Mouse (Mus musculus) liver, embryonic 13.5 days (tissue): ENCODE measurements around the gene Senp1. TPM values are rescaled to one million over a fixed set of nuclear protein-coding genes. Genes with fewer than 3 reads are reported as not detected.

Experiments used
- ATAC-seq: fragments of 200-750 bp; cut with Nextera tagmentation; 2 replicates; pipeline ENCODE4 v1.8.0; 2017; ENCODE audit warnings: low read depth, mild to moderate bottlenecking, moderate number of reproducible peaks, moderate library complexity
- DNase-seq: peaks from one replicate; pipeline ENCODE4 v3.0.0; 2022
- H3K27ac ChIP-seq: fragments of 300-500 bp; sonication (generic); 2 replicates; pipeline ENCODE4 v1.5.1; 2015; ENCODE audit warnings: moderate library complexity, mild to moderate bottlenecking, inconsistent platforms
- H3K27me3 ChIP-seq: fragments of 300-500 bp; sonication (generic); 2 replicates; pipeline ENCODE4 v1.6.1; 2015; ENCODE audit warnings: mild to moderate bottlenecking, inconsistent platforms
- H3K36me3 ChIP-seq: fragments of 300-500 bp; sonication (generic); 2 replicates; pipeline ENCODE4 v1.6.1; 2015; ENCODE audit warnings: mild to moderate bottlenecking, inconsistent platforms
- H3K4me1 ChIP-seq: fragments of 300-500 bp; sonication (generic); replicated peaks from 2 replicates; pipeline ENCODE4 v1.6.1; 2015; ENCODE audit warnings: inconsistent platforms
- H3K4me2 ChIP-seq: fragments of 300-500 bp; sonication (generic); 2 replicates; pipeline ENCODE4 v1.6.1; 2015; ENCODE audit warnings: inconsistent platforms, mild to moderate bottlenecking, moderate library complexity
- H3K4me3 ChIP-seq: fragments of 300-500 bp; sonication (generic); replicated peaks from 2 replicates; pipeline ENCODE4 v1.5.1; 2015; ENCODE audit warnings: mild to moderate bottlenecking, inconsistent platforms
- H3K9ac ChIP-seq: fragments of 300-500 bp; sonication (generic); 2 replicates; pipeline ENCODE4 v1.6.1; 2015; ENCODE audit warnings: mild to moderate bottlenecking, inconsistent platforms
- H3K9me3 ChIP-seq: fragments of 300-500 bp; sonication (generic); replicated peaks from 2 replicates; pipeline ENCODE4 v1.6.1; 2016; ENCODE audit warnings: inconsistent platforms
- WGBS: fragments of 180-500 bp; shearing (Covaris S2); methylation state at CpG from one replicate; pipeline ENCODE4 v1.1.7; 2015; ENCODE audit not compliant: insufficient replicate concordance; 5-methylcytosine and 5-hydroxymethylcytosine counted together
- polyA plus RNA-seq: library from polyadenylated mRNA; unstranded; fragments of >200 nt; fragmentation: Nextera tagmentation; extraction: Ambion mirVana; gene quantifications from 2 replicates; pipeline ENCODE4 v1.2.1, GENCODE M21; 2015

The Senp1 gene
- polyA plus RNA-seq, 1 experiment from 2014 or later, result 17.1 TPM

DNA sequence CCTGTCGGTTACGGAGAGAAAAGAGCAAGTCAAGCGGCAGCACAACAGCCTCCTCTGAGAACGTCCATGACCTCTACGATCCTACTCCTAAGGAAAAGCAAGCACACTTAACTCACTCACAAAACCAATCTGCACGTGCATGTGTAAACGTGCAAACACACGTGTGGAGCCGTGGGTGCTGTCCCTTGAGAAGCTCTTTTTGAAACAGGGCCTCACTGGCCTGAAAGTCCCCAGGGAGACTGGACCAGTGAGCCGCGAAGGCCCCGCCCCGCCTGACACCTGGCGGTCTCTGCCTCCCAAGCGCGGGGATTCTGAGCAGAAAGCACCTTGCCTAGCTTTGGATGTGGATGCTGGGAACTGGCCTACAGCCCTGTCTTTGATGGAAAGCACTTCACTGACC lies 18.5 kb downstream of the Senp1 start:
- ATAC-seq (no peak), DNase-seq (no peak)
- Histone ChIP-seq H3K27me3 (no peaks in the 10 kb centered on the region), H3K36me3 (peaks cover 93% of the 10 kb centered on the region), H3K4me3 (no peak overlapping the region), H3K9me3 (no peaks in the 10 kb centered on the region), H3K27ac (no peak overlapping the region), H3K4me2 (no peak overlapping the region), H3K4me1 (no peaks in the 10 kb centered on the region), H3K9ac (no peak overlapping the region)
- WGBS, result 87% methylated on average over 16 of the region's 16 CpGs

GRCm38 (mm10) chr15:98074521-98074920 lies 19.0 kb downstream of the Senp1 start:
- Histone ChIP-seq H3K4me2 (no peak overlapping the region), H3K36me3 (peaks cover 95% of the 10 kb centered on the region), H3K27me3 (no peaks in the 10 kb centered on the region), H3K4me3 (no peak overlapping the region), H3K27ac (no peak overlapping the region), H3K4me1 (no peaks in the 10 kb centered on the region), H3K9me3 (no peaks in the 10 kb centered on the region), H3K9ac (no peak overlapping the region)
- WGBS, result 92% methylated on average over 8 of the region's 8 CpGs
- DNase-seq (no peak), ATAC-seq (no peak)

DNA sequence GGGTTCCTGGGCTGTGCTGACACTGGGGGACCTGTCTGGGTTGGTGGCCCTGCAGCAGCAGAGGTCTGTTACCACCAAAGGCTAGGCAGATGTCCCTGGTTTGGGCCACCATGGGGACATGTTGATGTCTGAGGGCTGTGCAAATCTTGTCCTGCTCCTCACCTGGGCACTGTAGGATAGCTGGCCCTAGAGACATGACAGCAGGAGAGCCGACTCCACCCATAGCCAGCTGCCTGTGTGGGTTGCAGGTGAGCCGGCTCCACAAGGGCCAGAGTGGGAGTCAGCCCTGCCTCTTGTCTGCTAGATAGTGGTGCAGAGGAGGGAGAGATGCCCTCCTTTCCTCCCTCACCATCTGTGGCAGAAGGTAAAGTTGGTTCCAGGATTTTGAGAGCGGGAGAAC lies 23.2 kb downstream of the Senp1 start:
- peaks cover 91% of the 10 kb centered on the region for H3K36me3 ChIP-seq
- no peaks in the 10 kb centered on the region for H3K4me1 ChIP-seq
- no peak overlapping the region for H3K4me3 ChIP-seq
- H3K9me3 ChIP-seq, result no peaks in the 10 kb centered on the region
- H3K27ac ChIP-seq, result no peak overlapping the region
- H3K9ac ChIP-seq, result no peak overlapping the region
- no peak overlapping the region for H3K4me2 ChIP-seq
- WGBS, result 75% methylated on average over 3 of the region's 3 CpGs
- no peaks in the 10 kb centered on the region for H3K27me3 ChIP-seq
- DNase-seq (no peak), ATAC-seq (no peak)

GRCm38 (mm10) chr15:98069566-98070245 lies 23.8 kb downstream of the Senp1 start:
- Histone ChIP-seq H3K36me3 (peaks cover 90% of the 10 kb centered on the region), H3K9me3 (no peaks in the 10 kb centered on the region), H3K27ac (no peak overlapping the region), H3K27me3 (no peaks in the 10 kb centered on the region), H3K9ac (no peak overlapping the region), H3K4me2 (no peak overlapping the region), H3K4me1 (no peaks in the 10 kb centered on the region), H3K4me3 (no peak overlapping the region)
- DNase-seq (no peak), ATAC-seq (no peak)
- 85% methylated on average over 8 of the region's 8 CpGs for WGBS

DNA sequence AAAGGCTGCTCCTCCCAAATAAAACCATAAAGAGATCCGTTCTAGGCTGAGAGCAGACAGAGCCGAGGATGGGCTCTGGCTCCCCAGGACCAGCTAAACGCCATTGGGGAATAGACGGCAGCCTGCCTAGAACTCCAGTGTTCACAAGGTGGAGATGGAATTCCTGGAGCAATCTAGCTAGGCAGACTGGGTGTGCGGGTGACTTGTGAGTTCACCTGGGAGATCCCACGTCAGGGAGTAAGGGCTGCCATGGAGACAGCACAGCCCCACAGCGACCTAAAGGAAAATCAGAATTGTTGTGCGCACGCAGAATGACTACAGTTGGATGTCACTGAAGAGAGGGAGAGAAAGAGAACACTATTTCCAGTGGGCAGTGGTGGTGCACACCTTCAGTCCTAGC lies 25.0 kb downstream of the Senp1 start:
- H3K36me3 ChIP-seq, result peaks cover 90% of the 10 kb centered on the region
- no peaks in the 10 kb centered on the region for H3K9me3 ChIP-seq
- no peak overlapping the region for H3K27ac ChIP-seq
- no peaks in the 10 kb centered on the region for H3K4me1 ChIP-seq
- H3K9ac ChIP-seq, result no peak overlapping the region
- H3K27me3 ChIP-seq, result no peaks in the 10 kb centered on the region
- H3K4me2 ChIP-seq, result no peak overlapping the region
- ATAC-seq (no peak), DNase-seq (no peak)
- 84% methylated on average over 9 of the region's 9 CpGs for WGBS
- no peak overlapping the region for H3K4me3 ChIP-seq

DNA sequence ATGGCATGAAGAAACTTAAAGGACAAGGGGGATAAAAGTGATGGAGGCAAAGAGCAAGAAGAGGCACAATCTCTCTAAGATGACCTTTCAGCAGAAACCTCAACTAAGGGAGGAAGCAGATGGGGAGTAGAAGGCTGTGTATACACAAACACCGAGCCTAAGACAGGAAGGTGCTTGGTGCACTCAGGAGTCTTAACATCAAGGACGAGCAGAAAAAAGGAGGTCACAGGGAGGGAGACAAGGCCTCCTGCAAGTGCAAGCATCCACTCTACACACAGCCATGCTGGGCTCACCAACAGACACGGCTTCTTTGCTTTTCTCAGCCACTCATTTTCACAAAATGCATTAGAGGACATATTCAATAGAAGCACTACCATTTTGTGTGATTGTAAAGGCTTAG lies 26.1 kb downstream of the Senp1 start:
- Histone ChIP-seq H3K4me3 (no peak overlapping the region), H3K4me2 (no peak overlapping the region), H3K9ac (no peak overlapping the region), H3K27me3 (no peaks in the 10 kb centered on the region), H3K9me3 (no peaks in the 10 kb centered on the region), H3K36me3 (peaks cover 91% of the 10 kb centered on the region), H3K4me1 (no peaks in the 10 kb centered on the region), H3K27ac (no peak overlapping the region)
- ATAC-seq (no peak), DNase-seq (no peak)
- 51% methylated on average over 3 of the region's 3 CpGs for WGBS

- DNase-seq, result no peak
- peaks cover 90% of the 10 kb centered on the region for H3K36me3 ChIP-seq
- H3K27ac ChIP-seq, result no peak overlapping the region
- H3K4me3 ChIP-seq, result no peak overlapping the region
- H3K9me3 ChIP-seq, result no peaks in the 10 kb centered on the region
- ATAC-seq, result no peak
- no peaks in the 10 kb centered on the region for H3K4me1 ChIP-seq
- no peak overlapping the region for H3K4me2 ChIP-seq
- H3K27me3 ChIP-seq, result no peaks in the 10 kb centered on the region
- H3K9ac ChIP-seq, result no peak overlapping the region
- WGBS, result 87% methylated on average over 12 of the region's 12 CpGs
These were observed 26.9 kb downstream of the Senp1 start for GRCm38 (mm10) chr15:98066602-98067001.

DNA sequence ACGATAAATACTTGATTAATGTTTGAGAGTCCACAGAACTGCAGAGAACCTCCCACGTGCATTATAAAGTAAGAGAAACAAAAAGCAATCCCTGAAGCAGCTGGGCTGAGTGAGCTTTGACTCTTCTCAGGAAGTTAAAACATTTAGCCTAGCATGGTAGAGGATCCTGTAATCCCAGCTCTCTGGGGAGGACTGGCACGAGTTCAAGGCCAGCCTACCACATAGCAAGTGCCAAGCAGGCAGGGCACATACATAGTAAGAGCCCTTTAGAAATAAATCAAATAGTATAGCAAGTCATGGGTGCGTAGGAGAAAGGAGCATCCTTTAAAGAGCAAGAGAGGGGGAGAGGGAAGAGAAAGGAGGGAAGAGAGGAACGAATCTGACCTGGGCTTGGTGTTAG lies 27.7 kb downstream of the Senp1 start:
- 83% methylated on average over 5 of the region's 5 CpGs for WGBS
- Histone ChIP-seq H3K4me2 (no peak overlapping the region), H3K27me3 (no peaks in the 10 kb centered on the region), H3K36me3 (peaks cover 93% of the 10 kb centered on the region), H3K4me1 (no peaks in the 10 kb centered on the region), H3K27ac (no peak overlapping the region), H3K4me3 (no peak overlapping the region), H3K9me3 (no peaks in the 10 kb centered on the region), H3K9ac (no peak overlapping the region)
- ATAC-seq, result no peak
- no peak for DNase-seq

DNA sequence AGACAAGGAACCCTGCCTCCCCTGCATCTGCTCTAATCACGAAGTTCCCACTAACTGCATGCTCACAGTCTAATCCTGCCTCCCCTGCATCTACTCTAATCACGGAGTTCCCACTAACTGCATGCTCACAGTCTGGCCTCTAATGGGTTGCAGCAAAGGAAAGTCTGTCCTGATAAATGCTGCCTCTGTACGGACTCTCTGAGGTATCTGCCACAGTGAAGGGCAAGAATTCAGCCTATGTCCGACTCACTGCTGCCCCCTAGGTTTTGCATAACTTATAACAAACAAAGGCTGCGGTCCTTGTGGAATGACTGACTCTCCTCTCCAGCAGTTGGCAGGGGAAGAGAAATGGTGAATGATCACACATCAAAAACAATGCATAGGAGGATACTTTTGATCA lies 38.3 kb downstream of the Senp1 start:
- no peak overlapping the region for H3K4me2 ChIP-seq
- DNase-seq (no peak), ATAC-seq (no peak)
- no peak overlapping the region for H3K27ac ChIP-seq
- H3K4me3 ChIP-seq, result no peak overlapping the region
- H3K27me3 ChIP-seq, result no peaks in the 10 kb centered on the region
- H3K4me1 ChIP-seq, result no peaks in the 10 kb centered on the region
- 52% methylated on average over 5 of the region's 5 CpGs for WGBS
- H3K36me3 ChIP-seq, result peaks cover 75% of the 10 kb centered on the region
- H3K9ac ChIP-seq, result no peak overlapping the region
- no peaks in the 10 kb centered on the region for H3K9me3 ChIP-seq

DNA sequence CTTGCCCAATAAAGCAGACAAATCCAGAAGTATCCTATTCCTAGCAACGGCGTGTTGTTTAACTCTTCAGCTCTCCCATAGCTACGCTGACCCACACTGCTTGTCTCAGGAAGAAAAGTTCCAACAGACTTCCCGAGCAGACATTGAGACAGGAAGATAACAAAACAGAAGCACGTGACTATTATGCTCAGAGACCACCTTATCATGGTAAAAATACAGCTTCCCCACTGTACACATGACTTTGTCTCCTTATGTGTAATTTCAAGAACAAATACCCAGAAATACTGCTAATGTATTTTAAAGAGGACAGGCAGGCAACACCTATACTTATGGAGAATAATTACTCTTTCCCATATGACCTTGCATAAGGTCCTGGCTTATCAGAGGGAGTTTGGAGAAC lies 41.9 kb downstream of the Senp1 start:
- H3K36me3 ChIP-seq, result peaks cover 82% of the 10 kb centered on the region
- WGBS, result 59% methylated on average over 5 of the region's 5 CpGs

GRCm38 (mm10) chr15:98048918-98049700 lies 44.4 kb downstream of the Senp1 start:
- H3K9ac ChIP-seq, result no peak overlapping the region
- no peak overlapping the region for H3K4me3 ChIP-seq
- DNase-seq, result no peak
- no peaks in the 10 kb centered on the region for H3K4me1 ChIP-seq
- peaks cover 87% of the 10 kb centered on the region for H3K36me3 ChIP-seq
- no peak overlapping the region for H3K27ac ChIP-seq
- no peaks in the 10 kb centered on the region for H3K27me3 ChIP-seq
- H3K4me2 ChIP-seq, result no peak overlapping the region
- no peaks in the 10 kb centered on the region for H3K9me3 ChIP-seq
- no peak for ATAC-seq
- 88% methylated on average over 13 of the region's 13 CpGs for WGBS

More for the DNA sequence above, 41.9 kb downstream of the Senp1 start:
- Histone ChIP-seq H3K4me1 (no peaks in the 10 kb centered on the region), H3K27me3 (no peaks in the 10 kb centered on the region), H3K4me2 (no peak overlapping the region), H3K9me3 (no peaks in the 10 kb centered on the region), H3K9ac (no peak overlapping the region), H3K27ac (no peak overlapping the region), H3K4me3 (no peak overlapping the region)
- DNase-seq (no peak), ATAC-seq (no peak)

DNA sequence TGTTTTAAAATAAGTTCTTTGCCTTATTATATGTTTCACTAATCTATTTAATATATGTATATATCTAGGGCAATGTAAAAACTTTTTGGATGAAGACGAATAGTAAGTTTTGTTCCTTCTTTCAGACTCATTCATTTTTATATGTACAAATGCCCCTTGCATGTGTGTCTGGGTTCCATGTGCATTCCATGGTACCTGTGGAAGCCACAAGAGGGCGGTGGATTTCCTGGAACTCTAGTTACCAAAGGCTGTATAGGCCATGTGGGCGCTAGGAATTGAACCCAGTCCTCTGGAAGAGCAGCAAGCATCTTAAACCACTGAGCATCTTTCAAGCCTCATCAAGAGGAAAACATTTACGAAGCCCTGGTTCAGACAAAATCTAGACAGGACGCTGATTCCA lies 49.2 kb downstream of the Senp1 start:
- ATAC-seq (no peak), DNase-seq (no peak)
- H3K4me2 ChIP-seq, result no peak overlapping the region
- WGBS, result 81% methylated on average over 5 of the region's 5 CpGs
- no peaks in the 10 kb centered on the region for H3K9me3 ChIP-seq
- no peaks in the 10 kb centered on the region for H3K27me3 ChIP-seq
- no peaks in the 10 kb centered on the region for H3K4me1 ChIP-seq
- no peak overlapping the region for H3K9ac ChIP-seq
- no peak overlapping the region for H3K4me3 ChIP-seq
- H3K27ac ChIP-seq, result no peak overlapping the region
- H3K36me3 ChIP-seq, result peaks cover 95% of the 10 kb centered on the region
